Mouse (Mus musculus): ENCODE data around the gene Ctnnd2. TPM values are rescaled to one million over a fixed set of nuclear protein-coding genes. Genes with fewer than 3 reads are reported as not detected.

Ctnnd2 gene
- polyA plus RNA-seq, 1 experiment: 0.02 TPM

DNA sequence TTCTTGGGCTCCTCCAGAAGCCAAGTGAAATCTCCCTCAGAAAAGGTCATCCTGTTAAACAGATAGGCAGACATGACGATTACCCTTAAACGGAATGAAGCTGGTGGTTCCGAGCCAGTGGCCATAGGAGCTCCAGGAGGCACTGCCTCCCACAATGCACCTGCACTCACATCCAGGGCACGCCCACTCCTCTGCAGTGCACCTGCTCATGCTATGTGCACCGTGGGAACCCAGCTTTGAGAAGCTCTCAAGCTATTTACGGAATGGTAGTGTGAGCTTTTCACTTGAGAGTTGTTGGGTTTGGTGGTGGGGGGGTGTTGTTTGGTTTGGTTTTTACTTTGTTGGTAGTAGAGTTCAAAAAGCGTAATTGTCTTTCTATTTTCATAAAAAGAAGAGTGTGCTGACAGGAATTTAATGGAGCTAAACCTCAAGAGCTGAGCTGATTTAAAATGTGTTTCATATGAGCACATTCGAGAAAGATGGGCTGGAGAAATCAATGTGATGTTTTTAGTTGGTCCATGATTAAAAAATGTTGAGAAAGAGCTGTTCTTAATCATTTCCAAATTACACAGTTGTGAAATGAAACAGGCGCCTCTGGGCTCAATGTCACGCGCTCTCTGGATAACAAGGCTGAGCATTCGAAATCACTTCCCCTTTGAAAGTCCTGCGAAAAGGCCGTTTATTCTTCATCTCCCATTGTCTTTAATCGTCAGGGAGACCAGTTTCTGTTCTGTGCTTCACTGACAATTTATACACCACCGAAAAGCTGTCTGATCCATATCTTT lies 802.8 kb downstream of the Ctnnd2 start:
- Histone ChIP-seq H3K36me3 (ENCODE audit: control insufficient read depth, insufficient read depth) (no peaks in the 10 kb centered on the region), H3K79me2 (ENCODE audit: control insufficient read depth, insufficient read depth) (no peaks in the 10 kb centered on the region), H3K27me3 (ENCODE audit: control insufficient read depth, insufficient read depth, insufficient read length) (no peaks in the 10 kb centered on the region), H3ac (ENCODE audit: control insufficient read depth, insufficient read length) (no peak overlapping the region), H3K4me2 (ENCODE audit: low read depth) (no peak overlapping the region), H3K4me3 (no peak overlapping the region)
- TF ChIP-seq MYOD1 (IDR thresholded peaks at IDR 0.05; ENCODE audit: control insufficient read depth in 1 of 3, insufficient read length in 2 of 3, low read depth in 2 of 3): peak in 1 of 3 experiments; percentile 44
- no peak for TF ChIP-seq MAX (IDR thresholded peaks at IDR 0.05; ENCODE audit: low read depth)

DNA sequence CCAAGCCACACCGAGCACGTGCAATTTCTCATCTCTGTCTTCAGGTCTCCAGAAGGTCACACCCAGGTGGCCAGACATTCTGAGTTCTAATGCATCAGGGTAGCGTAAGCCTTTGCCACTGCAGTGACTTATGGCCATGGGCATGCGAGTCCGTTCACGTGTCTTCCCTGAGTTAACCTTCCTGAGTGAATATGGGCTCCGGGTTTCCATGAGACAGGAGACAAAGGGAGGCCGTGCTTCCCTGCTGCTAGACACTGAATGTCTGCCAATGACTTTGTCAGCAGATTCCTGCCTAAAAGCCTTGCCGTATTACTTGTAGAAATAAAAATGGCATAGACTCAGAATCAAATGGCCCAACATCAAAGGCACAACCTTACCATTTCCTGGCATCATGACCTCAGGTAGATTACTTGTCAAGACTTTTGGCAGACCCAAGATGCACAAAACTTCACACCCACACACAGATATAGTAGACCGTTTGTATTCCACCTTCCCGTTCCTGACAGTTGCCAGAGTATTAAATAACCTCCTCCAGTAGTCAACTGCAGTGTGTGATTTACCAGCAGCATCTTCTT lies 804.9 kb downstream of the Ctnnd2 start:
- no peak overlapping the region for H3ac ChIP-seq (ENCODE audit: control insufficient read depth, insufficient read length)
- no peak overlapping the region for H3K4me2 ChIP-seq (ENCODE audit: low read depth)
- no peak overlapping the region for H3K4me3 ChIP-seq
- no peak for TF ChIP-seq TCF3 (IDR thresholded peaks at IDR 0.05; ENCODE audit: insufficient read length, low read depth)
- TF ChIP-seq POLR2A (IDR thresholded peaks at IDR 0.05; ENCODE audit: insufficient read length, low read depth): no peak
- TF ChIP-seq SRF (IDR thresholded peaks at IDR 0.05; ENCODE audit: control insufficient read depth, insufficient read length, low read depth): no peak
- TF ChIP-seq POLR2AphosphoS2 (IDR thresholded peaks at IDR 0.05; ENCODE audit: insufficient read length, low read depth): no peak
- TF ChIP-seq MYOD1 (IDR thresholded peaks at IDR 0.05; ENCODE audit: control insufficient read depth in 1 of 3, insufficient read length in 2 of 3, low read depth in 2 of 3): no peak
- TF ChIP-seq MYOG (IDR thresholded peaks at IDR 0.05; ENCODE audit: control insufficient read depth in 1 of 3, insufficient read depth in 1 of 3, insufficient read length in 2 of 3, low read depth in 2 of 3): no peak
- H3K27me3 ChIP-seq (ENCODE audit: control insufficient read depth, insufficient read depth, insufficient read length): no peaks in the 10 kb centered on the region
- no peaks in the 10 kb centered on the region for H3K79me2 ChIP-seq (ENCODE audit: control insufficient read depth, insufficient read depth)
- H3K36me3 ChIP-seq (ENCODE audit: control insufficient read depth, insufficient read depth): no peaks in the 10 kb centered on the region

DNA sequence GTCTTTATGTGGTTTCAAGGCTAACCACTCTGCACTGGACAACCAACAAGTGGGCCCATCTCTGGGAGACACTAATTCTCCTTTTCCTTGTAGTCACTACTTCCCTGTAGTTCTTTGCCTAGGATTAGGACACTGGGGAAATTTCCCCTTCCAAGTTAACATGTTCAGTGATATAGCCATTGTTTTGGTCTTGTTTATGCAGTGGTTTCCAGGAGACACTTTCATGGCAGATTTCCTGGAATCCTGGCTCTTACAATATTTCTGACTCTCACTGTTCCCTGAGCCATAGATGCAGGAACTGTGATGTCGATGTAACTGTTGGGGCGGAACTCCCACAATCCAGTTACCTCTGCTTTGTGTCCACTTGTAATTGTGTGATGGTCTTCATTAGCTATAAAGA lies 814.5 kb downstream of the Ctnnd2 start:
- Histone ChIP-seq H3ac (ENCODE audit: control insufficient read depth, insufficient read length) (no peak overlapping the region), H3K4me3 (no peak overlapping the region), H3K79me2 (ENCODE audit: control insufficient read depth, insufficient read depth) (no peaks in the 10 kb centered on the region), H3K36me3 (ENCODE audit: control insufficient read depth, insufficient read depth) (no peaks in the 10 kb centered on the region), H3K27me3 (ENCODE audit: control insufficient read depth, insufficient read depth, insufficient read length) (no peaks in the 10 kb centered on the region), H3K4me2 (ENCODE audit: low read depth) (no peak overlapping the region)
- TF ChIP-seq REST (IDR thresholded peaks at IDR 0.05; ENCODE audit: insufficient read depth, insufficient read length) (no peak), CEBPB (IDR thresholded peaks at IDR 0.05; ENCODE audit: insufficient read depth, poor library complexity, severe bottlenecking) (no peak), MAX (IDR thresholded peaks at IDR 0.05; ENCODE audit: low read depth) (no peak), POLR2A (IDR thresholded peaks at IDR 0.05; ENCODE audit: insufficient read length, low read depth) (no peak), TCF3 (IDR thresholded peaks at IDR 0.05; ENCODE audit: insufficient read length, low read depth) (no peak), SRF (IDR thresholded peaks at IDR 0.05; ENCODE audit: control insufficient read depth, insufficient read length, low read depth) (no peak), MYOG (IDR thresholded peaks at IDR 0.05; ENCODE audit: control insufficient read depth in 1 of 3, insufficient read depth in 1 of 3, insufficient read length in 2 of 3, low read depth in 2 of 3) (no peak), MYOD1 (IDR thresholded peaks at IDR 0.05; ENCODE audit: control insufficient read depth in 1 of 3, insufficient read length in 2 of 3, low read depth in 2 of 3) (no peak)

DNA sequence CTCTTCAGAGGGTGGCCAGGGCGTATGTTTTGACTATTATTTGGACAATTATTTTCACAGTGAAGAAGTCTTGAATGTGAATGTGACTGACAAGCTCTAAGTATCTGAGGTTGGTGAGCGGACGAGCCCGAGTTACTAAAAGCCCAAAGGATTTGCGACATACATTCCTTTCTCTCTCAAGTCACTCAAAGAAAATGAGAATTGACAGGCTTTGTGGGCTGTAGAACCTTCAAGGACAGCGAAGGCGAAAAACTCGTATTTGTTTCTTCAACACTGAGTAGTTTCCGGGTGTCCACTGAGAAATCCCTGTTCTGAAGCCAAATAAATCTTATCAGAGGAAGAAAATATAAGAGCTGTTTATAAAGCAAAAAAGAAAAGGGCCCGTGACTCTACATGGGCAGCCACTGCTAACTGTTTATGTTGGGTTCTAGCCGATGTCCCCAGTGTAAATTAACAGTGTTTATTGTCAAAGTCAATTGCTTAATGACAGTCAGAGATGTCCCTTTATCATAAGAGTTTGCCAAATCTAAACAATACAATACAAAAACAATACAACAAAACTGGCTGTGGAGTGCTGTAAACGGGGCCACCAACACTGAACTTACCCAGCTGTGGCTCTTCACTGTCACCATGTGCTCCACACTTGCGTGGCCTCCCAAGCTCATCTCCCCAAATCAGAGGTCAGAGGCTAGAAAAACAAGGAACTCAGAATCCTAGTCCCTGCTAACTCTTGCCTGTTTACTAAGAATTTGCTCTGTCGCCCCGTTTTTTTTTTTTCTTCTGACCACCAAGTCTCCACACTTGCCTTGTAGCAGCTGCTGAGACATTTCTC lies 818.2 kb downstream of the Ctnnd2 start:
- no peaks in the 10 kb centered on the region for H3K79me2 ChIP-seq (ENCODE audit: control insufficient read depth, insufficient read depth)
- no peaks in the 10 kb centered on the region for H3K36me3 ChIP-seq (ENCODE audit: control insufficient read depth, insufficient read depth)
- TF ChIP-seq TCF12 (IDR thresholded peaks at IDR 0.05; ENCODE audit: insufficient read depth, poor library complexity, severe bottlenecking) (no peak), MYOD1 (IDR thresholded peaks at IDR 0.05; ENCODE audit: control insufficient read depth in 1 of 3, insufficient read length in 2 of 3, low read depth in 2 of 3) (no peak), REST (IDR thresholded peaks at IDR 0.05; ENCODE audit: insufficient read depth, insufficient read length) (no peak), E2F4 (IDR thresholded peaks at IDR 0.05; ENCODE audit: insufficient read depth) (no peak), CEBPB (IDR thresholded peaks at IDR 0.05; ENCODE audit: insufficient read depth, poor library complexity, severe bottlenecking) (no peak)
- no peaks in the 10 kb centered on the region for H3K27me3 ChIP-seq (ENCODE audit: control insufficient read depth, insufficient read depth, insufficient read length)
- no peak overlapping the region for H3K4me2 ChIP-seq (ENCODE audit: low read depth)
- H3K4me3 ChIP-seq: no peak overlapping the region
- no peak overlapping the region for H3ac ChIP-seq (ENCODE audit: control insufficient read depth, insufficient read length)

DNA sequence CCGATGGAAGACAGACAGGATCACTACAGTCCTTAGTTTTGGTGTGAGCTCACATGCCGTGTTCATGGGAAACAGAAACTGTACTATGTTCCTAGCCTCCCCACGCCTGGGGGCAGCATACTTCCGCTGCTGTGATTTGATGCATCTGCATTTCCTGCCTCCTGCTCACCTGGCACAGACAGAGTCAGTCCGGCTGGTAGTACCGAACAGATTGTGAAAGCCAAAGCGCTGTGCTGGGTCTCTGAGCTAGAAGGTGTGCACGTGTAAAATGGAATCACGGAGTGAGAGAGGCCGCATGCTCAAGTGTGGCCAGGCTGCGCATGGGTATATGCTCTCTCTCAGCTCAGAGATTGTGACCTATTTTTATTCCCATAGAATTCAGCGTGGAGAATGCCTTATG lies 820.0 kb downstream of the Ctnnd2 start:
- TF ChIP-seq E2F4 (IDR thresholded peaks at IDR 0.05; ENCODE audit: insufficient read depth) (no peak), POLR2A (IDR thresholded peaks at IDR 0.05; ENCODE audit: insufficient read length, low read depth) (no peak), USF1 (IDR thresholded peaks at IDR 0.05; ENCODE audit: low read depth) (no peak), MAX (IDR thresholded peaks at IDR 0.05; ENCODE audit: low read depth) (no peak), SRF (IDR thresholded peaks at IDR 0.05; ENCODE audit: control insufficient read depth, insufficient read length, low read depth) (no peak), REST (IDR thresholded peaks at IDR 0.05; ENCODE audit: insufficient read depth, insufficient read length) (no peak), TCF3 (IDR thresholded peaks at IDR 0.05; ENCODE audit: insufficient read length, low read depth) (no peak), TCF12 (IDR thresholded peaks at IDR 0.05; ENCODE audit: insufficient read depth, poor library complexity, severe bottlenecking) (no peak), POLR2AphosphoS2 (IDR thresholded peaks at IDR 0.05; ENCODE audit: insufficient read length, low read depth) (no peak), CEBPB (IDR thresholded peaks at IDR 0.05; ENCODE audit: insufficient read depth, poor library complexity, severe bottlenecking) (no peak), MYOD1 (IDR thresholded peaks at IDR 0.05; ENCODE audit: control insufficient read depth in 1 of 3, insufficient read length in 2 of 3, low read depth in 2 of 3) (no peak), MYOG (IDR thresholded peaks at IDR 0.05; ENCODE audit: control insufficient read depth in 1 of 3, insufficient read depth in 1 of 3, insufficient read length in 2 of 3, low read depth in 2 of 3) (no peak)
- no peaks in the 10 kb centered on the region for H3K27me3 ChIP-seq (ENCODE audit: control insufficient read depth, insufficient read depth, insufficient read length)

More for the DNA sequence above, 820.0 kb downstream of the Ctnnd2 start:
- H3ac ChIP-seq (ENCODE audit: control insufficient read depth, insufficient read length): no peak overlapping the region
- no peak overlapping the region for H3K4me3 ChIP-seq
- H3K4me2 ChIP-seq (ENCODE audit: low read depth): no peak overlapping the region
- H3K79me2 ChIP-seq (ENCODE audit: control insufficient read depth, insufficient read depth): no peaks in the 10 kb centered on the region
- H3K36me3 ChIP-seq (ENCODE audit: control insufficient read depth, insufficient read depth): no peaks in the 10 kb centered on the region
